Mouse (Mus musculus) megakaryocyte, embryonic 14.5 days (primary cell): ENCODE measurements around the gene Map2k1.

Experiments
- FLI1 ChIP-seq: IDR thresholded peaks from 2 replicates; pipeline ENCODE4 v1.6.1; 2012; ENCODE audit warnings: low read length, inconsistent platforms, mixed read lengths
- GATA1 ChIP-seq: IDR thresholded peaks from 3 replicates; pipeline ENCODE4 v1.6.1; 2012; ENCODE audit warnings: mixed read lengths, low read length, inconsistent platforms, borderline replicate concordance

DNA sequence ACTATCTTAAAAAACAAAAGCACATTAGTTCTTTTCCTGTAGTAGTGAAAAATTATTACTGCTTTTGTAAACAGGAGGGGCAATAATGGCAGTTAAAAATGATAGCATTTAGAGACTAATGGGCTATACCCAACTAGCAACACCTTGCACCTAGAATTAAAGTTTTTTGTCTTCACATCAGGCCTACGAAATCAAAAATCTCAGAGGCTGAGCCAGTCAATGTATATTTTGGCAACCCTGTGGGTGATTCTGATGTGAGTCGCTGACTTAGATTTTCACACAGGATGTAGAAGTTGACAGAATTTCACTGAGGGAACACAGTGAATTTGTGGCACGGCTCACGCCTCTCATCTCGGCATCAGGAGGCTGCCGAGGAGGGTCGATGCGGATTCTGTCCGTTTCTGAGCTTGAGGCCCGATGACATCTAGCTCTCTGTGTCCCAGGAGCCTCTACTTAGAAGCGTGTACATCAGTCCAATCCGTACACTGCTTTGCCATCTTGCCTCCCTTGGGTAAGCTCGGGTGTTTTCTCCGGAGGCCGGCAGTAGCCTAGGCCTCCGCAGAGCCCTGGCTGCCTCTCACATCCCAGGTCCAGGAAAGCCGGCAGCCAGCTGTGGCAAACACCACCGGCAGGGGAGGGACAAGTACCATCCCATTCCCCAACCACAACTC lies 81.2 kb downstream of the Map2k1 start:
- no peak for TF ChIP-seq GATA1
- no peak for TF ChIP-seq FLI1
